Mouse (Mus musculus): Measurements from ENCODE around the gene Zc3h15.
"Not testable (repeated sequence)": the region's sequence is repeated elsewhere in the genome, so short reads cannot be mapped to it uniquely, and the experiment has no call there.

The Zc3h15 gene

DNA sequence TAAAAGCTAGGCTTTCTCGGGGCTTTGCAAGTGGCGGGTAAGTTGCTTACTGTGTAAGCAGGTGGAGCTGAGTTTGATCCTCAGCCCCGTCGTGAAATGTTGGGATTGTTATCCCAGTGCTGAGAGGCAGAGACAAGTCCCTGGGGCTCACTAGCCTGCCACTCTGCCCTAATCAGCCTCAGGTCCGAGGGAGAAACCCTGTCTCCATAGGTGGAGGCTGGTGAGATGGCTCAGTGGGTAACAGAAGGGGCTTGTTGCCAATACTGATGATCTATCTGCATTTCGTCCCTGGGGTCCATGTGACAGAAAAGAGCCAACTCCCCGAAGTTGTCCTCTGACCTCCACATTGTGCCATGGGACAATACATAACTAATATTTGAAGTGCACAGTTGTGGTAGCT is 30.2 kb downstream of the Zc3h15 start:
- no peak for DNase-seq (ENCODE audit: low spot score in 2 of 2)

DNA sequence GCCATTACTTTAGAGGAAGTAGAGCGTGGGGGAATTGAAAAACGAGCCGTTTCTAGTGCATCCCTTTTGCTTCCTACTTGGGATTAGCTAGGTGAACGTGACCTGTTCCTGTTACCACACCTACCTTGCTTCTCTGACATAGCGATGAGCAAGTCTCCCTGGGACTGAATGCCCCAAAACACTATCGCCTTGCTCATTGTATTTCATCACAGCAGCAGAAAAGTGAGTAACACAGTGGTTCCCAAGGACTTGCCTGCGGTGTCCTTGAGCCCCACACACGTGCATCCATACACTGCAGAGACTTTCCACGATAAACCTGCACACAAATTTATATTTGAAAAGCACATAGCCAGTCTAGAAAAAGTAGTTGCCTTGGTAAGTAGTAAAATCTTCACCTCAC is 30.7 kb downstream of the Zc3h15 start:
- no peak for DNase-seq (ENCODE audit: low spot score in 2 of 2)

DNA sequence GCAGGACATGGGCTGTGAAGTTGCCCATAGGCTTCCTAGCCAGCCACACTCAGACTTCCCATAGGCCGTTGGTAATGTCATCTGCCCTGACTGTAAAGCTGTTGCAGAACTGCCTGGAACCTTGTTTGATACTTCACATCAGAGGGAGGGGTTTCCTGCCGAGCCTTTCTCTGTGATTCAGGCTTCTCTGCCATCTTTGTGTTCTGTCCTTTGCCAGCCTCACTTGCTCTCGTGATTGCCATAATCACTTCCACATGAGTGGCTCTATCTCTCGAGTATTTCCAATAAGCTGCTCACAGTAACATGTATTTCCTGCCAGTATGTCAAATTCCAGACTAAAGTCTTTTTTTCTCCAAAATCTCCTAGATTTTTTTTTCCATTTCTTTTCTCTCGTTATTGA is 31.4 kb downstream of the Zc3h15 start:
- DNase-seq (ENCODE audit: low spot score in 2 of 2): no peak

DNA sequence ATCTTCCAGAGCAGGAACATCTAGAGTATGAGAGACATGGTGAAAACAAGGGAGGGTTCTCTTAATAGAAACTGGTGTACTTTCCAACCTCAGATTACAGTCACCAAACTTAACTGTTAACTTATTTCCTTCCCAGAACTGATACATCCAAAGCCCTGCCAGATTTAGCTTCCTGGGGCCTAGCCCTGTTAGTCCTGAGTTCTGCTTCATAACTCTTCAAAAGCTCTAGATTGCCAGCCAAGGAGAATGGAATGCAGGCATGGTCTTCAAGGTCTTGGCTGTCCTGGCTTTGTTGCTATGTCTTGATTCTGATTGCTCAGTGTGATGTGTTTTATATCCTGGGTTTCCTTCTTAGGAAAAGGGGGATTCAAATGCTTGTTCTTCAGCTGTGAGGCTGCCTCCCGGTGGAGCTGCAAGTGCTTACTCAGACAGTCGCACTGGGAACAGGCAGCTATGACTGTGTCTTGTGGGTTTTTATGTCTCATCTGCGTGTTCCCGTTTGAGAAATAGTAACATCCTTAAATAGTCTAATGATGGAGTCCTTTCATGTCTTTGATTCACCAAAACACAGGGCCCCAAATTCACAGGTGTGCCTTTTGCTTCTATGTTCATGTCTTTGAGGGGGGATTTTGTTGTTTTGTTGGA is 32.1 kb downstream of the Zc3h15 start:
- DNase-seq (ENCODE audit: low spot score in 2 of 2): no peak

DNA sequence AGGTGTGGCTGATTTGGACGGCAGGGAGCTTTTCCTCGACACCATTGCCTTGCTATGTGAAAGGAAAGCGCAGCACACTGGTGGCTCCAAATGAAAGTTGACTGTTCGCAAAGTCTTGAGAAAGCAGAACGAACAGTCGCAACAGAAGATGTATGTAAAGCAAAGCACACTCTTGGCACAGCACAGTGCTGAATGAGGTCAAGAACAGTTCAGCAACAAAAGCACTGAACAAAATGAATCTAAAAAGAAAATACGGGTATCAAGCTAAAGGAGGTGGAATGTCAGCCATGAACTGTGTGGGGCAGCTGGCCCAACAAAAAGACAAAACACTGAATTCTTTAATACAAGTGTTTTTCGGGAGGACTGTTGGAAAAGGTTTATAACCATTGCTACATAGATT is 37.1 kb downstream of the Zc3h15 start:
- no peak for DNase-seq (ENCODE audit: low spot score in 2 of 2)

DNA sequence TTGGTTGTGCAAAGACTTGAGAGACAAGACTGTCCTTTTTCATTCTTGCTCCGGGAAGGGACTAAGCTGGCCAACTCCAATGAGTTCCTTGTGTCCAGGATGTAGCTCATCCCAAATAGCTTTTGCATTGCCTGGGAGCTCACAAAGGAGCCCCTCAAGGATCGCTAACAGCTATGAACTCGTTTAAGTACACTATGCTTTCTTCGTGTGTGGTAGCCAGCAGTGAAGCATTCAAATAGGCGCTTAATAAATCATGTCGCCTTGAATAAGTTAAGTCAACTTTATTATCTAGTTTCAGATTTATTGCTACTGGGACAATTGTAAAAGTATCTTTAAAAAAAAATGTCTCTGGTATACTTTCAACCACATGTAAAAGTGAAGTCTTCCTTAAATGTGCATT is 37.5 kb downstream of the Zc3h15 start:
- DNase-seq (ENCODE audit: low spot score in 2 of 2): no peak

DNA sequence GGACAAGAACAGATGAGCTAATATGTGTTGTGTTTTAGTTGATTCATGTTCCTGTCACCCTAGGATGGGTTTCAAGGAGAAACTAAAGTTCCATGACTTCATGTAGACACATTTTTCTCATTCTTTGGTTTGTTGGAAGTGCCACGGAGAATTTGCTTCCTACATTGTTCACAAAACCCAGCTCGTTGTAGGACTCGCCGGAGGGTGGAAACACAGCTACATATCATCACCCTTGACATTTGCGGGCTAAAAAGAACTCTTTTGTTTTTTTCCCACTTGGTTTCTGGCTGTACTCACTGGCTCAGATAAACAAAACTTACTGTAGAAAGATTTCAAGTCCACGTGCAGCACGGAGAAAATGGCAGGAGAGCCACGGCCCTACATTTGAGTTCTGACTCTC is 38.0 kb downstream of the Zc3h15 start:
- no peak for DNase-seq (ENCODE audit: low spot score in 2 of 2)

DNA sequence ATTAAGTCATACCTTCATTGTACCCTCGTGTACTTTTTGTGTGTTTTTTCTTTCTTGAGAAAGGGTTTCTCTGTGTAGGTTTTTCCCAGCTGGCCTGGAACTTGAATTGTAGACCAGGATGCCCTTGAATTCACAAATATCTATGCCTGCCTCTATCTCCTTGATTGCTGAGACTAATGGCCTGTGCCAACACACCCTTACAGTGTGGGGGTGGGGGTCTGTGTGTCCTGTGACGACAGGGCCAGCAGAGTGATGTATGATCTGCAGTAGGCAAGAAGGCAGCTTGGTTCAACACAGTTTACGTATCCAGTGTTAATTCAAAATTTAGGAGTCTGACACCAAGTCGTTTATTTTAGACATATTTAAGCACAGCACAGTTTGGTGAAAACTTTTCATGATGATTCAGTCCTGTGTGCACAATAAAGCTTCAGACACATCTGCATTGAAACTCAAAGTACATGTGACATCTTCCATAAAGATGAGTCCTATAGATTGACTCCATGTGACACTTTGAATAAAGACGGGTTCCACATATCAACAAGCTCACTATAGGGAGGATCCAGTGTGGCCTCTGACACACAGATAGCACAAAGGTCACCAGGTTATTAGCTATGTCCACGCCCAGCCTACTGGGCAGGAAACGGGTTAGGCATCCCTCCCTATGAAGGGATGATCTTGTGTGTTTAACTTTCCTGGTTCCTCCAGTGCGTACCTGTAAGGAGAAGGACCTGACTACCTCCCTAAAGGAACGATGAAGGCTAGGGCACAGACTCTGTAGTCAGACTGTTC is 39.7 kb downstream of the Zc3h15 start:
- DNase-seq (ENCODE audit: low spot score in 2 of 2): no peak

DNA sequence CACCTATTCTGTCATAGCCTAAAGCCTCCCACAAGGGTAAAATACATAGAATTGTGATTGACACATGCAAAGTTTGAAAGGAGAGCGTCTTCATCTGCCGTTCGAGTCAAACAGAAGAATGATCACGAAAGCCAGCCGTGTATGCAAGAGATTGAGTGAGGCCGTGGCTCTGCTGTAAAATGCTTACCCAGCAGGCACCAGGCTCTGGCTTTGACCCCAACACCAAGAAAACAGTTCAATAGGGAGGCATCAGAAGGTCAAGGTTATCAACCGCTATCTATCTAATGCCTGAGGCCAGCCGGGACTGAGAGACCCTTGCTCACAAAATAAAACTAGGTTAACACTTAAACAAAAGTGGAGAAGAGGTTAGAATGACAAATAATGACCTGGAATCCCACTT is 40.5 kb downstream of the Zc3h15 start:
- DNase-seq (ENCODE audit: low spot score in 2 of 2): no peak

DNA sequence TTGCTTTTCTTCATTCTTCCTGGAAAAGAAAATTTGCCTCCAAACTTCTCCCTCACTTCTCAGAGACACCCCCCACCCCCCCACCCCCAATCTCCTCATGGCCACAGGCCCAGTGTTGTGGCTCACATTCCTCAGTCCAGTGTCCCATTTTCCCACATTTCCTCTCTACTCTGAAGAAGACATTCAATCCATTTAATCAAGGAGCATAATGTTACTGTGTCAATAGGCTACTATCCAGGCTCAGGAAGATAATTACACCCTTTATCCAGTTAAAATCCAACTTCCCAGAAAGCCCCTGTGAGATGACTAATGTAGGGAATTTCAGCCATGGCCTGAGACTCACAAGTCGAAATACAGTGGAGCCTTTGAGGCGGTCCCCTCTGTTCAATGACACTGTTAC is 46.1 kb downstream of the Zc3h15 start:
- no peak for DNase-seq (ENCODE audit: low spot score in 2 of 2)

DNA sequence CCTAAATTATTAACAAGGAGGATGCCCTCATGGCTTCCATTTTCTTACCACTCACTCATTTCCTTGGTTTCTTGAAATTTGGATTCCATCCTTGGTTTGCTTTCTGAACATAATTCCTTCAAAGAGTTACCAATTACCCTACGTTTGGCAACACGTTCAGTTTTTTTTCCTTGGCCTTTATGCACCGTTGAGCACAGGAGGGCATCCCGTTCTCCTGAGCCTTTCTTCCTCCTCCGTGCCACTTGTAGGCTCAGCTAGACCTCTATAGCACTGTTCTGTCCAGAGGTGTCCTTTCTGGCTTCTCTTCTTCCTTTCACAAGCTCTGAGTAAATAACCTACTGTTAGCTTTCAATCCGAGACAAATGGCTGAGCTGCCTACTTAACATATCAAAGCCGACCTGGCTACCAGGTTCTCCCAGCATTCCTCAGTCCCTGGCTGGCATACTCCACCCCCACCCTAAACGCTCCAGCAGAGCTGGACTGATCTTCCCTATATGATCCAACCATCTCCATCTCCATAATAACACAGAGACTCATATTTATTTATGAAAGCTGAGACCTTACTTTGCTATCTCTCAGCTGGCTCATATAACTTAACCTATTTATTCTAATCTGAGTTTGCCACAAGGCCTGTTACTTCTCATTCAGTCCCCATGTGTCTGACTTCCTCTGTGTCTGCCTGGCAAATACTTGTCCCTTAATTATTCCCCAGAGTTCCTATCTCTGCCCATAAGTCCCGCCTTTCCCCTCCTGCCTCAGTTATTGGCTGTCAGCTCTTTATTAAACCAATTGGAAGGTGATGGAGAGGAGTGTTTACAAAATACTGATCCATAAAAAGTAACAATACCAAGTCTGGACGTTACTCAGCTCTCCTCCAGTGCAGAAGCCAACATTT is 48.7 kb downstream of the Zc3h15 start:
- no peak for DNase-seq (ENCODE audit: low spot score in 2 of 2)

DNA sequence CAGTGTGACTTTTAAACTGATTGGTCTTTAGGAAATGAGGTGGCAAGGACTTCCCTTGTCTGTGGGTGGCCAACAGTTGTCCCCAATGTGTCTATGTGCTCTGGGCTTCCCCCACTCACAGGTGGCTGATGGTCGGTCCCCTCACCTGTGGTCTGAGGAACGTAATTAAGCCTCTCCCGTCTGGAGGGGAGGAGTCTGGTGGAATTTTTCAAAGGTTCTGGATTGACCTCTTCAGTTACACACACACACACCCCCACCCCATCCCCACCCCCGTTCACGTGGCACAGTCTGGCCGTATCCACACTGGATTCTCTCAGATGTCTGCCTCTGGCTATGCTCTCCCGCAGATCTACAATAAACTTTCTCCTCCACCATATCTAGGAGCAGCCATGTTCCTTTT is 49.8 kb downstream of the Zc3h15 start:
- no peak for DNase-seq (ENCODE audit: low spot score in 2 of 2)

DNA sequence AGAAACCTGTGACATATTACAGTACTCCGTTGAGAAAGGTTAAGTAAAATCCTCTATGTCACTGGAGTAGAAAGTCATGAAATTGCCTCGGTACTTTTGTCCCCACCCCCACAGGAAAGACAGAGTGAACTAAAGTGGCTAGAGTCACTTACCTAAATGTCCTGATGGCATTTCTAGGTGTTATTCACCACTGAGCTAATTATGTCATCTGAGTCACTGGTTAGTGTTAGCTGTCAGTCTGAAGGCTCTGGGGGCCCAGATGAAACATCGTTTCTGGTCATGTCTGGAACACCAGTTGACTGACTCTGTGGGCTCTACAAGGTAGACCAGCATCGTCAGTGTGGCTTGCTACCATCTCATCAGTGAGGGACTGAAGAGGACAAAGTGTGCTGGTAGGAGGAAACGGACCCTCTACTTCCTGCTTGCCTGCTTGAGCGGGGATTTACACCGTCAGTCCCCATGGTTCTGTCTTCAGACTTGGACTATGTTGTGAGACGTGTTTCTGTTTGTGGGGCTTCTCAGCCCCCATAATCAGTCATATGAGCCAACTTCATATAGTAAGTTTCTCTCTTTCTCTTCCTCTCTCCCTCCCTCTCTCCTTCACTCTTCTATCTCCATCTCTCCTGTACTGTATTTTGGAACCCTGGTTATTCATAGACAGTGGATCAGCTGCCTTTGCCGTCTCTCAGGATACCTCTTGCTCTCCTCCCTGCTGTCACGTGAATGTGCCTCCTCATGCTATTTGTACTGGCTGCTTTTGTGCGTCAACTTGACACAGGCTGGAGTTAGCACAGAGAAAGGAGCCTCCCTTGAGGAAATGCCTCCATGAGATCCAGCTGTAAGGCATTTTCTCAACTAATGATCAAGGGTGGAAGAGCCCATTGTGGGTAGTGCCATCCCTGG is 51.4 kb downstream of the Zc3h15 start:
- DNase-seq (ENCODE audit: low spot score in 2 of 2): no peak

DNA sequence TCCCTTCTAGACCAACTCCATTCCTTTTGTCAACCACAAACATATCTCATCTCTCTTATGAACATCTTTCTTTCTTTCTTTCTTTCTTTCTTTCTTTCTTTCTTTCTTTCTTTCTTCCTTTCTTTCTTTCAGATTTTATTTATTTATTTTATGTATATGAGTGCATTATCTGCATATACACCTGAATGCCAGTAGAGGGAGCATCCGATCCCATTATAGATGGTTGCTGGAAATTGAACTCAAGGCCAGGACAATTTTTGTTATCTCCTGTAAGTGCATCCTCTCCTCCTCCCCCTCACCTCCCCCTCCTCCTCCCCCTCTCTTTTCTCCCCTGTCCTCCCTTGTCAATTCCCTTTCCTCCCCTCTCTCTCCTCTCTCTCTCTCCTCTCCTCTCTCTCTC is 54.2 kb downstream of the Zc3h15 start:
- no peak for DNase-seq (ENCODE audit: low spot score in 2 of 2)

DNA sequence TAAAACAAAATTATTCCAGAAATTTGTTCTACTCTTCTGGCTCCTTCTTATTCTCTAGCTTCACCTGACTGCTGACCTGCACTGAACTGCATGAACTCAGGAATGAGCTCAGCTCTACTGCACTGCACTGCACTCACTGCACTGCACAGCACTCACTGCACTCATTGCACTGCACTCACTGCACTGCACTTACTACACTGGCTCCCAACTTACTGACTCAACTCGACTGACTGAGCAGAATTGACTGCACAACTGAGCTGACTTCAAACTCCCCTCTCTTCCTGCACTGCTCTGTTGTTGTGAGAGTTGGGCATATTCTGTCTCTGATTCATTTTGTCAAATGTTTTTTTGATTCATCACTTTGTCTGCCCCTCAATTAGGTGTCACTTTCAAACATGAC is 55.1 kb downstream of the Zc3h15 start:
- no peak for DNase-seq (ENCODE audit: low spot score in 2 of 2)

DNA sequence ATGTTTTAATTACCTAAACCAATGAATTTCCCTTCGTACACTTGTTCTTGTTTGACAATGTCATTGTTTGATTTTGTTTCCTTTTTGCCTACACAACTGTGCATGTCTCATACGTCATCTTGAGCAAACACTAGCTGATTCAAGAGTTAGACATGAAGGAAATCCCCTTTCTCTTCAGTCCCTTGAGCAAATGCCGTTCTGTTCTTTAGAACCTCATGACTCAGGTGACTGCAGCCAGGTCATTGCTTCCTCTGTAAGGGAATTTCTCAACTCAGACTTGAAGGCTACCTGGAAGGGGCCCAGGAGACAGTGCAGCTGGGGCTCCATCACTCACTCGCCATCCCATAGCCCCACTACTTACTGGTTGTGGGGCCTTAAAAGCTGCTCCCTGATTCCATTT is 56.4 kb downstream of the Zc3h15 start:
- DNase-seq (ENCODE audit: low spot score in 2 of 2): no peak

DNA sequence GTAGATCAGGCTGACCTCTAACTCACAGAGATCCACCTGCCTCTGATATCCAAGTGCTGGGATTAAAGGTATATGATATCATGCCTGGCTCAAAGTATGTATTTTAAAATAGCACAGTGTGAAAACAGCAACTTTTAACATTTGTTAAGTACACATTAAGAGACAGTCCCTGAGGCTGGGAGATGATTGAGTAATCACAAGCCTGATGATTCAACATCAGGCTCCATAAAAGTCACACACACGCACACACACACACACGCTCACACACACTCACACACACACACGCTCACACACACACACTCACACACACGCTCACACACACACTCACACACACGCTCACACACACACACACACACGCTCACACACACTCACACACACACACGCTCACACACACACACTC is 58.2 kb downstream of the Zc3h15 start:
- no peak for DNase-seq (ENCODE audit: low spot score in 2 of 2)

DNA sequence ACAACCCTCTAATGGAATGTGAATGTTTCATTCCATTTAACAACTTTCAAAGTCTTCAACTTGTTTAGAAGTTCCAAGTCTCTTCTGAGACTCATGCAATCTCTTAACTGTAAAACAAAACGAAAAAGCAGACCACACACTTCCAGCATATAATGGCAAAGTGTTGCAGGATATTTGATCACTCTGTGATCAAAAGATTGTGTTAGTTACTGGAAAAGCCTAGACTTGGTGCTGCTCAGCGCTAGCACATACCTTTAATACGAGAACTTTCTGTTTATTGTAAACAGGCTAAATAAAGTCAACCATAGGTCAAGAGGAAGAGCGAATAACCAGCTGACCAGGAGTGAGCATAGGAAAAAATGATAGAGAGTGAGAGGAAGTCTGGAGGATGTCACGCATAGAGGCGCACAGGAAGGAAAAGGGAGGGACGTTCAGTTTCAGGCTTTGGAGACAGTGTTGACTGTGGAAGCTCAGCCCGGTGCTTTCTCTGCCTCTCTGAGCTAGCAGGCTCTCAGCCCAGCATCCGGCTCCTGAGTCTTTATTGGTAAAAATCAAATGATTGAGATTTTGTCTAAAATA is 61.4 kb downstream of the Zc3h15 start:
- DNase-seq (ENCODE audit: low spot score in 2 of 2): no peak

DNA sequence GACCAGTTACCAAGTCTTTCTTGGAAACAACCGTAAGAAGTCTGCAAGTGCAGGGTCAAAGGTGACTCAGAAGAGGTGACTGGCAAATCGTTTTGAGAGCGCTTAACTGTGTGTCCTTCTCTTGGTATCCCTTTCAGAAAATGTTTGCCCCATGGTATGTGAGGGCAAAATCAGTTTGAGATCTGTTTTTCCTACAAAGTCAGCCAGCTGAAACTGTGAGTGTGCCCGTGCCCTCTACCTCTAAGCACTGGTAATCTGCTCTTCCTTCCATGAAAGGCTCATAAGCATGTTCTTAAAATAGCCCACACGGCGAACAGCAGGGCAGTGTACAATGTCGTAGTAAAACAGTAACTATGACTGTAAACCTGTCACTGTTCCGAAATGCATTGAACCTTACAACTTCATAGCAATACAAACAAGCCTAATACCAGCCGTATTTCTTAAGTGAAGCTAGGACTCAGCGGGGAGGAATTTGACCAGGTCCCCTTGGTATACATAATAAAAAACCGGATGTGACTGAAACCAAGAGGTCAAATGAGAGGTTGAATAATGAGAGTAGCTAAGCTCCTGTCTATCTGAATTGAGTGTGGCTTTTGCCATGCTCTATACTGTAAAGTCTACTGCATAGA is 65.8 kb downstream of the Zc3h15 start:
- no peak for DNase-seq (ENCODE audit: low spot score in 2 of 2)

DNA sequence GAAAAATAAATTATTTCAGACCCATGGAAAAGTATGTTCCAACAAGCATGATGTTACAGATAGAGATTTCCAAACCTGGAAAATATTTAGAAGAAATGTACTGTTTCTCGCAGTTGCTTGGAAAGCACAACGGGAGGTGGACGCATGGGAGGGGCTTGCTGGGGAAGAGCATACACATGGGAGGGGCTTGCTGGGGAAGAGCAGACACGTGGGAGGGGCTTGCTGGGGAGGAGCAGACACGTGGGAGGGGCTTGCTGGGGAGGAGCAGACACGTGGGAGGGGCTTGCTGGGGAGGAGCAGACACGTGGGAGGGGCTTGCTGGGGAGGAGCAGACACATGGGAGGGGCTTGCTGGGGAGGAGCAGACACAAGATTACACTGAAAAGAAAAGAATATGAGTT is 69.0 kb downstream of the Zc3h15 start:
- not testable (repeated sequence) for DNase-seq (ENCODE audit: low spot score in 2 of 2)

DNA sequence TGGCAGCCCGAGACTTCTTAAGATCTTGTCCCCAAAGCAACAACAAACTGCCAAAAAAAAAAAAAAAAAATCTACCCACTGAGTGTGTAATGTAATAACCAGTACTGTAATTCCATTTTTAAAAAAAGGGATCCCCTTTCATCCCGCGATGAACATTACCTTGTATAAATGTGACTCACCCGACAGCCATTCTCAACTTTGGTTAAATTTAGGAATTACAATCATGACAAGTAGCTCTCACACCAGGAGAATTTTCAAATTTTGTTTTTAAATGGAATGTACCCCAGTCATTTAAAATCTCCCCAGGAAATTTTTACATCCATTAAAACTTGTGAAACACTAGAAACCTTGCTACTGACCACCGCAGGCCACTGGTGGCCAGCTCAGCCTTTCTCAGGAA is 69.7 kb downstream of the Zc3h15 start:
- no peak for DNase-seq (ENCODE audit: low spot score in 2 of 2)
